Mouse (Mus musculus): ENCODE results near the gene Il1rl2. TPM values are rescaled to one million over a fixed set of nuclear protein-coding genes. Genes with fewer than 3 reads are reported as not detected.

The Il1rl2 gene
- polyA plus RNA-seq, 1 experiment, result 0.39 TPM

GRCm38 (mm10) chr1:40327604-40328003, 3.2 kb downstream of the Il1rl2 start:
- no peak for DNase-seq
- Histone ChIP-seq H3K4me1 (ENCODE audit: control insufficient read depth, insufficient read depth, low read length) (no peaks in the 10 kb centered on the region; the same call in 1 of the 2 replicates), H3K4me3 (replicated peaks; ENCODE audit: insufficient read depth, low read depth, low read length) (no peak overlapping the region), H3K27ac (ENCODE audit: insufficient read depth, low read length) (no peak overlapping the region), H3K27me3 (ENCODE audit: control insufficient read depth, insufficient read depth, low read length) (peaks cover 1% of the 10 kb centered on the region; the same call in 1 of the 2 replicates)
- 90% methylated on average over 3 of the region's 3 CpGs for WGBS
- TF ChIP-seq POLR2A (IDR thresholded peaks at IDR 0.05; ENCODE audit: borderline replicate concordance, insufficient read depth, low read length) (no peak), CTCF (IDR thresholded peaks at IDR 0.05; ENCODE audit: borderline replicate concordance, insufficient read depth, low read depth, low read length) (no peak)

- no peak overlapping the region for H3K4me3 ChIP-seq (replicated peaks; ENCODE audit: insufficient read depth, low read depth, low read length)
- DNase-seq, result no peak
- no peak overlapping the region for H3K27ac ChIP-seq (ENCODE audit: insufficient read depth, low read length)
- WGBS, result 95% methylated on average over 1 of the region's 1 CpGs
- H3K4me1 ChIP-seq (ENCODE audit: control insufficient read depth, insufficient read depth, low read length), result no peaks in the 10 kb centered on the region; the same call in 1 of the 2 replicates
- peaks cover 1% of the 10 kb centered on the region; the same call in 1 of the 2 replicates for H3K27me3 ChIP-seq (ENCODE audit: control insufficient read depth, insufficient read depth, low read length)
- TF ChIP-seq CTCF (IDR thresholded peaks at IDR 0.05; ENCODE audit: borderline replicate concordance, insufficient read depth, low read depth, low read length), result no peak
- no peak for TF ChIP-seq POLR2A (IDR thresholded peaks at IDR 0.05; ENCODE audit: borderline replicate concordance, insufficient read depth, low read length)
These were observed 5.1 kb downstream of the Il1rl2 start for GRCm38 (mm10) chr1:40329526-40329925.

GRCm38 (mm10) chr1:40330181-40330580, 5.8 kb downstream of the Il1rl2 start:
- peaks cover 1% of the 10 kb centered on the region; the same call in 1 of the 2 replicates for H3K27me3 ChIP-seq (ENCODE audit: control insufficient read depth, insufficient read depth, low read length)
- H3K4me3 ChIP-seq (replicated peaks; ENCODE audit: insufficient read depth, low read depth, low read length), result no peak overlapping the region
- H3K27ac ChIP-seq (ENCODE audit: insufficient read depth, low read length), result no peak overlapping the region
- no peaks in the 10 kb centered on the region; the same call in 1 of the 2 replicates for H3K4me1 ChIP-seq (ENCODE audit: control insufficient read depth, insufficient read depth, low read length)
- TF ChIP-seq POLR2A (IDR thresholded peaks at IDR 0.05; ENCODE audit: borderline replicate concordance, insufficient read depth, low read length), result no peak
- TF ChIP-seq CTCF (IDR thresholded peaks at IDR 0.05; ENCODE audit: borderline replicate concordance, insufficient read depth, low read depth, low read length), result no peak
- DNase-seq, result no peak
- WGBS, result 85% methylated on average over 8 of the region's 8 CpGs

GRCm38 (mm10) chr1:40339346-40339745, 14.9 kb downstream of the Il1rl2 start:
- Histone ChIP-seq H3K4me1 (ENCODE audit: control insufficient read depth, insufficient read depth, low read length) (no peaks in the 10 kb centered on the region), H3K4me3 (replicated peaks; ENCODE audit: insufficient read depth, low read depth, low read length) (no peak overlapping the region), H3K27ac (ENCODE audit: insufficient read depth, low read length) (no peak overlapping the region), H3K27me3 (ENCODE audit: control insufficient read depth, insufficient read depth, low read length) (no peaks in the 10 kb centered on the region)
- WGBS, result 84% methylated on average over 1 of the region's 1 CpGs
- no peak for TF ChIP-seq POLR2A (IDR thresholded peaks at IDR 0.05; ENCODE audit: borderline replicate concordance, insufficient read depth, low read length)
- no peak for TF ChIP-seq CTCF (IDR thresholded peaks at IDR 0.05; ENCODE audit: borderline replicate concordance, insufficient read depth, low read depth, low read length)
- no peak for DNase-seq

- H3K4me1 ChIP-seq (ENCODE audit: control insufficient read depth, insufficient read depth, low read length), result no peaks in the 10 kb centered on the region
- no peaks in the 10 kb centered on the region for H3K27me3 ChIP-seq (ENCODE audit: control insufficient read depth, insufficient read depth, low read length)
- no peak for DNase-seq
- H3K27ac ChIP-seq (ENCODE audit: insufficient read depth, low read length), result no peak overlapping the region
- TF ChIP-seq CTCF (IDR thresholded peaks at IDR 0.05; ENCODE audit: borderline replicate concordance, insufficient read depth, low read depth, low read length) (no peak), POLR2A (IDR thresholded peaks at IDR 0.05; ENCODE audit: borderline replicate concordance, insufficient read depth, low read length) (no peak)
- 80% methylated on average over 4 of the region's 4 CpGs for WGBS
- H3K4me3 ChIP-seq (replicated peaks; ENCODE audit: insufficient read depth, low read depth, low read length), result no peak overlapping the region
These were observed 15.7 kb downstream of the Il1rl2 start for GRCm38 (mm10) chr1:40340102-40340501.

- no peak overlapping the region for H3K27ac ChIP-seq (ENCODE audit: insufficient read depth, low read length)
- DNase-seq, result no peak
- no peaks in the 10 kb centered on the region for H3K4me1 ChIP-seq (ENCODE audit: control insufficient read depth, insufficient read depth, low read length)
- TF ChIP-seq POLR2A (IDR thresholded peaks at IDR 0.05; ENCODE audit: borderline replicate concordance, insufficient read depth, low read length) (no peak), CTCF (IDR thresholded peaks at IDR 0.05; ENCODE audit: borderline replicate concordance, insufficient read depth, low read depth, low read length) (no peak)
- H3K4me3 ChIP-seq (replicated peaks; ENCODE audit: insufficient read depth, low read depth, low read length), result no peak overlapping the region
- 81% methylated on average over 4 of the region's 4 CpGs for WGBS
- H3K27me3 ChIP-seq (ENCODE audit: control insufficient read depth, insufficient read depth, low read length), result no peaks in the 10 kb centered on the region
These were observed 27.9 kb downstream of the Il1rl2 start for GRCm38 (mm10) chr1:40352158-40352903.

GRCm38 (mm10) chr1:40352904-40353286, 28.5 kb downstream of the Il1rl2 start:
- Histone ChIP-seq H3K27me3 (ENCODE audit: control insufficient read depth, insufficient read depth, low read length) (no peaks in the 10 kb centered on the region), H3K27ac (ENCODE audit: insufficient read depth, low read length) (no peak overlapping the region), H3K4me3 (replicated peaks; ENCODE audit: insufficient read depth, low read depth, low read length) (no peak overlapping the region), H3K4me1 (ENCODE audit: control insufficient read depth, insufficient read depth, low read length) (no peaks in the 10 kb centered on the region)
- WGBS, result 62% methylated on average over 2 of the region's 2 CpGs
- TF ChIP-seq CTCF (IDR thresholded peaks at IDR 0.05; ENCODE audit: borderline replicate concordance, insufficient read depth, low read depth, low read length) (no peak), POLR2A (IDR thresholded peaks at IDR 0.05; ENCODE audit: borderline replicate concordance, insufficient read depth, low read length) (no peak)
- no peak for DNase-seq

- Histone ChIP-seq H3K27me3 (ENCODE audit: control insufficient read depth, insufficient read depth, low read length) (no peaks in the 10 kb centered on the region), H3K4me1 (ENCODE audit: control insufficient read depth, insufficient read depth, low read length) (no peaks in the 10 kb centered on the region), H3K4me3 (replicated peaks; ENCODE audit: insufficient read depth, low read depth, low read length) (no peak overlapping the region), H3K27ac (ENCODE audit: insufficient read depth, low read length) (no peak overlapping the region)
- TF ChIP-seq POLR2A (IDR thresholded peaks at IDR 0.05; ENCODE audit: borderline replicate concordance, insufficient read depth, low read length) (no peak), CTCF (IDR thresholded peaks at IDR 0.05; ENCODE audit: borderline replicate concordance, insufficient read depth, low read depth, low read length) (no peak)
- DNase-seq, result no peak
- WGBS, result 87% methylated on average over 3 of the region's 3 CpGs
These were observed 30.3 kb downstream of the Il1rl2 start for GRCm38 (mm10) chr1:40354665-40355064.

Measured in cerebellum, adult 2 months (tissue).